Mouse (Mus musculus) limb, embryonic 12.5 days (tissue): Measurements from ENCODE around the gene Rpl28. TPM values are rescaled to one million over a fixed set of nuclear protein-coding genes. Genes with fewer than 3 reads are reported as not detected.
A peak's percentile ranks its signal among the peaks of the same experiment; 100 is the strongest.

Experiments
- ATAC-seq: fragments of 200-750 bp; cut with Nextera tagmentation; 2 replicates; pipeline ENCODE4 v1.8.0; 2017; ENCODE audit warnings: low read depth, moderate TSS enrichment; ENCODE audit not compliant: insufficient number of reproducible peaks, insufficient read depth, low FRiP score, low TSS enrichment
- H3K27ac ChIP-seq: fragments of 300-500 bp; sonication (generic); 2 replicates; pipeline ENCODE4 v1.5.1; 2016; ENCODE audit warnings: mild to moderate bottlenecking, moderate library complexity
- H3K27me3 ChIP-seq: fragments of 300-500 bp; sonication (generic); 2 replicates; pipeline ENCODE4 v1.6.1; 2016; ENCODE audit warnings: mild to moderate bottlenecking, moderate library complexity
- H3K36me3 ChIP-seq: fragments of 300-500 bp; sonication (generic); 2 replicates; pipeline ENCODE4 v1.6.1; 2016; ENCODE audit warnings: mild to moderate bottlenecking, moderate library complexity
- H3K4me1 ChIP-seq: fragments of 300-500 bp; sonication (generic); replicated peaks from 2 replicates; pipeline ENCODE4 v1.6.1; 2016
- H3K4me2 ChIP-seq: fragments of 300-500 bp; sonication (generic); 2 replicates; pipeline ENCODE4 v1.6.1; 2016; ENCODE audit warnings: mild to moderate bottlenecking, moderate library complexity
- H3K4me3 ChIP-seq: fragments of 300-500 bp; sonication (generic); replicated peaks from 2 replicates; pipeline ENCODE4 v1.5.1; 2016; ENCODE audit warnings: mild to moderate bottlenecking
- H3K9ac ChIP-seq: fragments of 300-500 bp; sonication (generic); replicated peaks from 2 replicates; pipeline ENCODE4 v1.6.1; 2016; ENCODE audit warnings: mild to moderate bottlenecking, moderate library complexity
- H3K9me3 ChIP-seq: fragments of 300-500 bp; sonication (generic); 2 replicates; pipeline ENCODE4 v1.6.1; 2016; ENCODE audit warnings: mild to moderate bottlenecking, moderate library complexity
- WGBS: fragments of 180-500 bp; shearing (Covaris S2); methylation state at CpG from one replicate; pipeline ENCODE4 v1.1.7; 2016; 5-methylcytosine and 5-hydroxymethylcytosine counted together
- polyA plus RNA-seq: library from polyadenylated mRNA; unstranded; fragments of >200 nt; fragmentation: Nextera tagmentation; extraction: Ambion mirVana; gene quantifications from 2 replicates; pipeline ENCODE4 v1.2.1, GENCODE M21; 2016

The Rpl28 gene
- polyA plus RNA-seq, 1 experiment from 2014 or later = 396 TPM

GRCm38 (mm10) chr7:4764946-4765710, 27.5 kb upstream of the Rpl28 start:
- Histone ChIP-seq H3K4me3 (no peak overlapping the region), H3K9ac (peak overlapping the region; percentile 14; the same call in 1 of the 2 replicates), H3K4me1 (no peaks in the 10 kb centered on the region), H3K9me3 (no peaks in the 10 kb centered on the region), H3K36me3 (no peaks in the 10 kb centered on the region), H3K4me2 (peak overlapping the region; percentile 7; the same call in 1 of the 2 replicates), H3K27me3 (no peaks in the 10 kb centered on the region), H3K27ac (no peak overlapping the region)
- ATAC-seq = no peak
- 19% methylated on average over 4 of the region's 4 CpGs for WGBS

- H3K27me3 ChIP-seq = peaks cover 21% of the 10 kb centered on the region
- ATAC-seq = no peak
- H3K9me3 ChIP-seq = no peaks in the 10 kb centered on the region
- H3K4me1 ChIP-seq = no peaks in the 10 kb centered on the region
- no peak within 1 kb of the TSS for H3K4me2 ChIP-seq
- H3K36me3 ChIP-seq = no peaks in the 10 kb centered on the region
- no peak within 1 kb of the TSS for H3K27ac ChIP-seq
- 65% methylated on average over 3 of the region's 5 CpGs for WGBS
- no peak within 1 kb of the TSS for H3K4me3 ChIP-seq
- no peak within 1 kb of the TSS; the same call in 1 of the 2 replicates for H3K9ac ChIP-seq
These were observed 21.5 kb upstream of the Rpl28 start, which contains the start of gene Fam71e2 for GRCm38 (mm10) chr7:4771202-4771601. Gene Fam71e2 (minus strand): TSS chr7:4771302.

- H3K9ac ChIP-seq = no peak overlapping the region
- H3K36me3 ChIP-seq = no peaks in the 10 kb centered on the region
- peaks cover 22% of the 10 kb centered on the region for H3K4me1 ChIP-seq
- 50% methylated on average over 10 of the region's 10 CpGs for WGBS
- no peak overlapping the region for H3K27ac ChIP-seq
- no peak overlapping the region for H3K4me2 ChIP-seq
- ATAC-seq = no peak
- H3K9me3 ChIP-seq = no peaks in the 10 kb centered on the region
- peaks cover 61% of the 10 kb centered on the region for H3K27me3 ChIP-seq
- H3K4me3 ChIP-seq = no peak overlapping the region
These were observed 16.5 kb upstream of the Rpl28 start for GRCm38 (mm10) chr7:4776131-4776530.

- Histone ChIP-seq H3K36me3 (no peaks in the 10 kb centered on the region), H3K9ac (peak overlapping the region; percentile 19; the same call in 1 of the 2 replicates), H3K4me2 (peak overlapping the region; percentile 54), H3K4me3 (peak overlapping the region; percentile 34), H3K4me1 (peaks cover 24% of the 10 kb centered on the region), H3K27me3 (peaks cover 71% of the 10 kb centered on the region), H3K27ac (no peak overlapping the region), H3K9me3 (no peaks in the 10 kb centered on the region)
- 1% methylated on average over 41 of the region's 56 CpGs for WGBS
- peak; percentile 85 for ATAC-seq
These were observed 15.5 kb upstream of the Rpl28 start for GRCm38 (mm10) chr7:4776861-4777830.

GRCm38 (mm10) chr7:4777851-4778637, 14.6 kb upstream of the Rpl28 start:
- H3K4me1 ChIP-seq = peaks cover 24% of the 10 kb centered on the region
- H3K27me3 ChIP-seq = peaks cover 79% of the 10 kb centered on the region
- peak overlapping the region; percentile 19; the same call in 1 of the 2 replicates for H3K9ac ChIP-seq
- 5% methylated on average over 14 of the region's 20 CpGs for WGBS
- H3K4me2 ChIP-seq = peak overlapping the region; percentile 54
- peak overlapping the region; percentile 34; the same call in 1 of the 2 replicates for H3K4me3 ChIP-seq
- ATAC-seq = 0 out of 2 replicates have a peak, but pooled peaks have one; percentile 13
- no peaks in the 10 kb centered on the region for H3K9me3 ChIP-seq
- no peaks in the 10 kb centered on the region for H3K36me3 ChIP-seq
- H3K27ac ChIP-seq = no peak overlapping the region

- Histone ChIP-seq H3K36me3 (no peaks in the 10 kb centered on the region), H3K9me3 (no peaks in the 10 kb centered on the region), H3K27me3 (peaks cover 71% of the 10 kb centered on the region), H3K4me3 (no peak overlapping the region), H3K9ac (no peak overlapping the region; the same call in 1 of the 2 replicates), H3K27ac (no peak overlapping the region), H3K4me2 (no peak overlapping the region), H3K4me1 (peaks cover 24% of the 10 kb centered on the region)
- ATAC-seq = no peak
- WGBS = 46% methylated on average over 5 of the region's 5 CpGs
These were observed 12.8 kb upstream of the Rpl28 start for GRCm38 (mm10) chr7:4779921-4780320.

GRCm38 (mm10) chr7:4782130-4782529, 10.5 kb upstream of the Rpl28 start:
- WGBS = 45% methylated on average over 3 of the region's 3 CpGs
- no peaks in the 10 kb centered on the region for H3K36me3 ChIP-seq
- no peak overlapping the region for H3K9ac ChIP-seq
- H3K4me1 ChIP-seq = peaks cover 20% of the 10 kb centered on the region
- no peak overlapping the region for H3K4me3 ChIP-seq
- no peaks in the 10 kb centered on the region for H3K9me3 ChIP-seq
- H3K4me2 ChIP-seq = no peak overlapping the region
- ATAC-seq = no peak
- H3K27me3 ChIP-seq = peaks cover 49% of the 10 kb centered on the region
- H3K27ac ChIP-seq = no peak overlapping the region

- no peak for ATAC-seq
- Histone ChIP-seq H3K4me1 (peaks cover 13% of the 10 kb centered on the region), H3K9me3 (no peaks in the 10 kb centered on the region), H3K4me3 (no peak within 1 kb of the TSS), H3K27ac (no peak within 1 kb of the TSS), H3K9ac (0 out of 2 replicates have a peak within 1 kb of the TSS, but pooled peaks have one; percentile 4), H3K36me3 (no peaks in the 10 kb centered on the region), H3K4me2 (no peak within 1 kb of the TSS), H3K27me3 (peaks cover 45% of the 10 kb centered on the region)
- 94% methylated on average over 2 of the region's 2 CpGs for WGBS
These were observed 9.9 kb upstream of the Rpl28 start, which contains the start of the genes Il11 and Tmem190 for GRCm38 (mm10) chr7:4782759-4783158. Gene Il11 (minus strand): TSS chr7:4782859. Gene Tmem190 (plus strand): TSS chr7:4782937.

- Histone ChIP-seq H3K27me3 (peaks cover 39% of the 10 kb centered on the region), H3K4me2 (no peak overlapping the region), H3K9ac (0 out of 2 replicates have a peak overlapping the region, but pooled peaks have one; percentile 4), H3K27ac (no peak overlapping the region), H3K4me3 (no peak overlapping the region), H3K36me3 (no peaks in the 10 kb centered on the region), H3K4me1 (peaks cover 11% of the 10 kb centered on the region), H3K9me3 (no peaks in the 10 kb centered on the region)
- ATAC-seq = no peak
- 85% methylated on average over 14 of the region's 14 CpGs for WGBS
These were observed 8.9 kb upstream of the Rpl28 start for GRCm38 (mm10) chr7:4783667-4784268.
